Mouse (Mus musculus) heart, postnatal 0 days (tissue): ENCODE data around the gene Nln.

Experiments
- CTCF ChIP-seq: IDR thresholded peaks from 2 replicates; pipeline ENCODE4 v1.5.1; 2016; ENCODE audit warnings: antibody characterized with exemption, control low read depth, low read depth
- EP300 ChIP-seq: IDR thresholded peaks from 2 replicates; pipeline ENCODE4 v1.6.1; 2016; ENCODE audit warnings: antibody characterized with exemption, low read depth

DNA sequence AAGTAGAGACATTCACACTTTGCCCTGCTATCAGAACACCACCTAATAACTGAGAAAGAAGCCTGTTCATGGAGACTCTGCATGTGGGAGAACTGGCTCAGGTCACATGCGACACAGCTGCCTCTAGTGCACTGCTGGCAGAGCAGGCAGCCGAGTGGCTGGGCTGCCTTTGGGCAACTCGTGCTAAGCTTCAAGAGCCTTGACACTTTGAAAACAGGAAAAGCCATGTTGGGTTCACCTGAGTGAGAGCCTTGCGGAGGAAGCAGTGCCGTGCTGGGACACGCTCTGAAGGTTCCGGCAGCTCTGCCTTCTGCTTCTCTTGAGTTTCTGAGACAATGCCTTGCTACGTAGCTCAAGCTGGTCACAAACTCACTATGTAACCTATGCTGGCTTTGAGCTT lies 66.7 kb downstream of the Nln start:
- TF ChIP-seq CTCF, result no peak
- TF ChIP-seq EP300, result no peak
